Mouse (Mus musculus) heart, adult 2 months (tissue): ENCODE data around the gene Cntnap4. TPM values are rescaled to one million over a fixed set of nuclear protein-coding genes. Genes with fewer than 3 reads are reported as not detected.

Experiments
- DNase-seq, 2 experiments: peaks; one replicate each; pipeline ENCODE4 v3.0.0; 2021
- H3K27ac ChIP-seq: fragments of 200-600 bp; 2 replicates; pipeline ENCODE4 v1.8.1; 2022
- H3K27me3 ChIP-seq: fragments of 200-500 bp; 2 replicates; pipeline ENCODE4 v1.6.1; 2012; ENCODE audit warnings: mild to moderate bottlenecking, low read length, inconsistent platforms, mixed read lengths; ENCODE audit not compliant: control insufficient read depth, insufficient read depth
- H3K36me3 ChIP-seq: fragments of 200-500 bp; 2 replicates; pipeline ENCODE4 v1.6.1; 2012; ENCODE audit warnings: low read length, inconsistent platforms; ENCODE audit not compliant: control insufficient read depth, insufficient read depth
- H3K4me1 ChIP-seq: fragments of 200-500 bp; 2 replicates; pipeline ENCODE4 v1.6.1; 2011; ENCODE audit warnings: low read length; ENCODE audit not compliant: control insufficient read depth, insufficient read depth
- H3K4me3 ChIP-seq: fragments of 200-600 bp; 2 replicates; pipeline ENCODE4 v1.8.1; 2022
- H3K79me2 ChIP-seq: fragments of 200-500 bp; replicated peaks from 2 replicates; pipeline ENCODE4 v1.6.1; 2012; ENCODE audit warnings: mild to moderate bottlenecking, inconsistent platforms, low read length, moderate library complexity, mixed read lengths; ENCODE audit not compliant: control insufficient read depth, insufficient read depth
- H3K9ac ChIP-seq: fragments of 200-500 bp; 2 replicates; pipeline ENCODE4 v1.6.1; 2012; ENCODE audit warnings: low read depth, mild to moderate bottlenecking, control low read depth, inconsistent platforms, low read length, mixed read lengths
- CTCF ChIP-seq: fragments of 200-600 bp; IDR thresholded peaks from 2 replicates; pipeline ENCODE4 v1.8.1; 2022; ENCODE audit warnings: antibody characterized with exemption, mild to moderate bottlenecking, moderate library complexity
- EP300 ChIP-seq: fragments of 200-500 bp; IDR thresholded peaks from 2 replicates; pipeline ENCODE4 v1.6.1; 2011; ENCODE audit warnings: low read depth, low read length, control low read depth; ENCODE audit not compliant: insufficient read depth
- POLR2A ChIP-seq: fragments of 200-500 bp; IDR thresholded peaks from 2 replicates; pipeline ENCODE4 v1.6.1; 2011; ENCODE audit warnings: mild to moderate bottlenecking, low read depth, low read length, control low read depth; ENCODE audit not compliant: insufficient read depth
- WGBS: fragments of 180-500 bp; shearing (Covaris S2); methylation state at CpG from one replicate; pipeline ENCODE4 v1.1.7; 2018; 5-methylcytosine and 5-hydroxymethylcytosine counted together
- intact Hi-C: fragments of 180-260 bp; cut with DNase I; formaldehyde crosslinking; loops from one replicate; pipeline ENCODE4 v1.15.1; 2025
- polyA plus RNA-seq: library from polyadenylated mRNA; depleted of rRNA; stranded (reverse); fragments of >200 nt; gene quantifications from 2 replicates; pipeline ENCODE4 v1.2.3, GENCODE M21; 2012
- total RNA-seq, 2 experiments: library from RNA; stranded (reverse); gene quantifications; 2 replicates each; pipeline ENCODE4 v1.2.3; 2021

Cntnap4 gene
- total and polyA plus RNA-seq, 3 experiments = not detected

DNA sequence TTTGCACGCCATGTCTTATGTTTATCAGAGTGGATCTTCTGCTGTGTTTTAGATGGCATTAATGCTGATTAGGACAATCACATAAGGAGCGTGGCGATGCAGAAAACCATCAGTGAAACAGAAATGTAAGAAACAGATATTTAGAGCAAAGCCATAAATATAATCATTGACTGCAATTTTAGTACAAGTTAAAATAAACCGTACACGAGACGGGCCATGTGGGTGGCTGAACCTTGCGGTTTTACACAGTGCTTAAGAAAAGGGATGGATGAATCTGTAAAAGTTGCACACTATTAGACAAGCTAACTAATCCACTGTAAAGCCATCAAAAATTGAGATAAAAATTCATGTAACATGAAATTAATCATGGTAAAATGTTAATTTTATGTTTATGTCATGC lies 58.9 kb downstream of the Cntnap4 start:
- no peak overlapping the region for H3K4me3 ChIP-seq
- no peaks in the 10 kb centered on the region for H3K79me2 ChIP-seq
- no peak for TF ChIP-seq POLR2A
- no peak for TF ChIP-seq CTCF
- TF ChIP-seq EP300 = no peak
- H3K4me1 ChIP-seq = no peaks in the 10 kb centered on the region
- intact Hi-C loops = no loop called here
- H3K27me3 ChIP-seq = no peaks in the 10 kb centered on the region
- no peak for DNase-seq
- 90% methylated on average over 7 of the region's 7 CpGs for WGBS
- H3K9ac ChIP-seq = no peak overlapping the region
- no peaks in the 10 kb centered on the region for H3K36me3 ChIP-seq
- no peak overlapping the region for H3K27ac ChIP-seq

DNA sequence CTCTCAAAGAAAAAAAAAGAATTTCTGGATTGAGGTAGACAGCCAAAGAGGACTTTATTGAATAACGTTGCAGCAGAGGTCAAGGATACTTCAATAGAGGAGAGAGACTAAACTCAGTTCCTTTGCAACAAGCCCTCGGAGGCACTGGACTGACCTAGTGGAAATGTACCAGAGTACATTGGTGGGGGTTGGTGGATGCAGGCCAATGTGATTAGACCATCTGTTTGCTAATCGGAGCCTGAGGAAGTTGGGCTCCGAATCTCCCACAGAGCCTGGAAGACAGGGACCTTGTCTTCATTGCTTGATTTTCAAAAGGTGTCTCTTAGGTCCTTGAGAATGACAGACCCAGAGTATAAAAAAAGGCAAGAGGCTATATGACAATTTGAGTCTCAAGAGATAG lies 82.8 kb downstream of the Cntnap4 start:
- intact Hi-C loops = no loop called here
- WGBS = 51% methylated on average over 4 of the region's 4 CpGs

DNA sequence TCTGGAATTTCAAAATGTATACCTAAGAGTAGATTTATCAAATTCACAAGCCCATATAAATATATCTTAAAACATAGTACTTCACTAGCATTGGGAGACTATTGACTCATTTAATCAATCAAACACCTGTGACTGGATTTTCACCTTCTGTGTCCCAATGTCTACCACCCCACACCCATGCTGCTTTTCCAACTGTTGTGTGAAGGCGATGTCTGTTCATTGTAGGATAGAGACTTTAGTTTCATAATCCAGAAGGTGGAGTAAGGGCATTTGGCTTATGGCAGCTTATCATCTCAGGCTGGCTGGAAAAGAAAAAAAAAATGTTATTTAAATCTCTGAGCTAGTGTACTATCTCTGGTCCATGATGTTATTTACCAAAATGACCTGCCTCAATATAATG lies 83.4 kb downstream of the Cntnap4 start:
- WGBS = 94% methylated on average over 1 of the region's 1 CpGs

More for the DNA sequence above, 82.8 kb downstream of the Cntnap4 start:
- no peaks in the 10 kb centered on the region for H3K4me1 ChIP-seq
- no peaks in the 10 kb centered on the region for H3K27me3 ChIP-seq
- TF ChIP-seq EP300 = no peak
- TF ChIP-seq CTCF = no peak
- TF ChIP-seq POLR2A = no peak
- no peaks in the 10 kb centered on the region for H3K79me2 ChIP-seq
- no peaks in the 10 kb centered on the region for H3K36me3 ChIP-seq
- no peak overlapping the region for H3K4me3 ChIP-seq
- no peak overlapping the region for H3K27ac ChIP-seq
- no peak overlapping the region for H3K9ac ChIP-seq
- no peak for DNase-seq

DNA sequence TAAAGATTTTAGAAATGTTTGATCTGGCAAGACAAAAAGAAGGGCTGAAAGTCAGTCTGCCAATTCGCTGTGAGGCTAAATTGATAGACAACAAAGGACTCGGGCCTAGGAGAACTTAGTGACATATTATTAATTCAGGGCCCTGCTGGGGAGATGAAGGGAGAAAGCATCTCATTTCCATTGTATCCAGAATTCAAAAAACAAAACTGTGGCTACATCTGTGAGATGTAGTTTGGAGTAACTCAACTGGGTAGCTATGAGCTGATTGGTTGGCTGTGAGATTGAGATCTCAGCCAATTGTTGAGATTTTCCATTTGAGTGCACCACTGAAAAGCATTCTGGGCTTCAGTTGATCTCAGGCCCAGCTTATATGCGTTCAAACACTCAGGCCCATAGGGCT lies 84.2 kb downstream of the Cntnap4 start:
- intact Hi-C loops = no loop called here
- no peak for TF ChIP-seq CTCF
- no peak for TF ChIP-seq POLR2A
- no peak for TF ChIP-seq EP300
- Histone ChIP-seq H3K79me2 (no peaks in the 10 kb centered on the region), H3K27me3 (no peaks in the 10 kb centered on the region), H3K4me1 (no peaks in the 10 kb centered on the region), H3K27ac (no peak overlapping the region), H3K4me3 (no peak overlapping the region), H3K36me3 (no peaks in the 10 kb centered on the region), H3K9ac (no peak overlapping the region)
- 59% methylated on average over 3 of the region's 3 CpGs for WGBS
- DNase-seq = no peak

More for the DNA sequence above, 83.4 kb downstream of the Cntnap4 start:
- H3K27me3 ChIP-seq = no peaks in the 10 kb centered on the region
- H3K4me3 ChIP-seq = no peak overlapping the region
- DNase-seq = no peak
- H3K36me3 ChIP-seq = no peaks in the 10 kb centered on the region
- TF ChIP-seq POLR2A (no peak), CTCF (no peak), EP300 (no peak)
- H3K9ac ChIP-seq = no peak overlapping the region
- no peak overlapping the region for H3K27ac ChIP-seq
- H3K4me1 ChIP-seq = no peaks in the 10 kb centered on the region
- intact Hi-C loops = no loop called here
- no peaks in the 10 kb centered on the region for H3K79me2 ChIP-seq

DNA sequence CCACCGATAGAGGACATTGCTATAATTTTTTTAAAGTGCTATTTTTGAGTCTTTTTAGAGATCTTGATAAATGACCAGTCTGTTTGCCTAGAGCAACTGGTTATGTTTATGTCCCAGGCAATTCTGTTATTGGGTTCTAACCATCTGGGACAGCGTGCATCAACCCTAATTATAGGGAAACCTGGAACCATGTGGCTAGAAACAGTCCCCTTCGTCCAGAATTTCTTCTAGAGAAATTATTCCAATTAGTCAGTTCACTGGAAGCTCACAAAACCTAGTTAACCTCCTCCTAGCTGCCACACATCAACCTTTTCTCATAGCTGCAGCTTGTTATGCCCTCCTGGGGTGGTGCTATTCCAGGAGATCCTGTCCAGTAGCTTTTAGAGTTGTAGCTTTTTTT lies 94.2 kb downstream of the Cntnap4 start:
- no peak overlapping the region for H3K4me3 ChIP-seq
- H3K27ac ChIP-seq = no peak overlapping the region
- TF ChIP-seq CTCF = no peak
- H3K27me3 ChIP-seq = no peaks in the 10 kb centered on the region; the same call in 1 of the 2 replicates
- no peak for DNase-seq
- 66% methylated on average over 3 of the region's 3 CpGs for WGBS
- no peaks in the 10 kb centered on the region for H3K36me3 ChIP-seq
- no peaks in the 10 kb centered on the region for H3K79me2 ChIP-seq
- intact Hi-C loops = no loop called here
- no peaks in the 10 kb centered on the region for H3K4me1 ChIP-seq
- no peak overlapping the region for H3K9ac ChIP-seq

DNA sequence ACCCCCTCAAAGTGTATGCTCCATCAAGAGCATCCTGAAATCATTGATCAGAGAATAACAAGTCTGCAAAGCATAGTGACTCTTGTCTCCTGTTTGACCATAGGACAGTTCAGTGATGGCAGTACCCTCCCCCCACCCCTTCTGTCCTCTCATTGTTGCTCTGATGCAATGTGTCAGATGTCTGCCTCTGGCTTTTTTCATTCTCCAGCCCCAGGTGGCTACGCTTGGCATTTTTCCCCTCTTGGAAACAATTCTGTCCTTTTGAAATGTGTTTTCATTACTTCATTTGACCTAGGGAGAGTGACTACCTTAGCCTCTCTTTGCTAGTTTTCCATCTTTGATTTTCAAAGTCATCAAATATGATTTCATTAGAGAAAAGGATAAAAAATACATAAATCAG lies 104.8 kb downstream of the Cntnap4 start:
- H3K27me3 ChIP-seq = no peaks in the 10 kb centered on the region
- no peak for DNase-seq
- 47% methylated on average over 1 of the region's 1 CpGs for WGBS

More for the DNA sequence above, 104.8 kb downstream of the Cntnap4 start:
- TF ChIP-seq CTCF (no peak), EP300 (no peak), POLR2A (no peak)
- Histone ChIP-seq H3K27ac (no peak overlapping the region), H3K4me1 (no peaks in the 10 kb centered on the region), H3K9ac (no peak overlapping the region), H3K4me3 (no peak overlapping the region), H3K79me2 (no peaks in the 10 kb centered on the region), H3K36me3 (no peaks in the 10 kb centered on the region)
- intact Hi-C loops = no loop called here
